Mouse (Mus musculus): ENCODE data around the gene Plekhh1. TPM values are rescaled to one million over a fixed set of nuclear protein-coding genes. Genes with fewer than 3 reads are reported as not detected.

Gene Plekhh1
- polyA plus RNA-seq, 1 experiment from 2014 or later: 4.3 TPM

- Histone ChIP-seq H3K9me3 (no peaks in the 10 kb centered on the region), H3K4me1 (peaks cover 3% of the 10 kb centered on the region; the same call in 1 of the 2 replicates), H3K27me3 (replicated peaks; ENCODE audit: low read depth, poor library complexity, severe bottlenecking) (no peaks in the 10 kb centered on the region), H3K36me3 (replicated peaks) (peaks cover 34% of the 10 kb centered on the region), H3K4me3 (no peak overlapping the region), H3K27ac (replicated peaks) (no peak overlapping the region)
- DNase-seq (ENCODE audit: low spot score): no peak
- 88% methylated on average over 11 of the region's 11 CpGs for WGBS
Measured at GRCm38 (mm10) chr12:79040201-79040827, 11.4 kb downstream of the Plekhh1 start.

- DNase-seq (ENCODE audit: low spot score): no peak
- Histone ChIP-seq H3K36me3 (replicated peaks) (peaks cover 40% of the 10 kb centered on the region), H3K27me3 (replicated peaks; ENCODE audit: low read depth, poor library complexity, severe bottlenecking) (no peaks in the 10 kb centered on the region), H3K27ac (replicated peaks) (no peak overlapping the region), H3K4me3 (no peak overlapping the region), H3K9me3 (0 out of 2 replicates have a peak, but pooled peaks cover 2% of the 10 kb centered on the region), H3K4me1 (0 out of 2 replicates have a peak, but pooled peaks cover 3% of the 10 kb centered on the region)
Measured at GRCm38 (mm10) chr12:79041436-79041835, 12.5 kb downstream of the Plekhh1 start.

GRCm38 (mm10) chr12:79044668-79045067 lies 15.7 kb downstream of the Plekhh1 start:
- H3K4me1 ChIP-seq: 0 out of 2 replicates have a peak, but pooled peaks cover 1% of the 10 kb centered on the region
- no peak overlapping the region for H3K27ac ChIP-seq (replicated peaks)
- H3K4me3 ChIP-seq: no peak overlapping the region
- WGBS: 77% methylated on average over 8 of the region's 8 CpGs
- H3K36me3 ChIP-seq (replicated peaks): peaks cover 55% of the 10 kb centered on the region
- 0 out of 2 replicates have a peak, but pooled peaks cover 2% of the 10 kb centered on the region for H3K9me3 ChIP-seq
- DNase-seq (ENCODE audit: low spot score): no peak
- no peaks in the 10 kb centered on the region for H3K27me3 ChIP-seq (replicated peaks; ENCODE audit: low read depth, poor library complexity, severe bottlenecking)

- H3K27ac ChIP-seq (replicated peaks): no peak overlapping the region
- WGBS: 87% methylated on average over 6 of the region's 6 CpGs
- peaks cover 62% of the 10 kb centered on the region for H3K36me3 ChIP-seq (replicated peaks)
- 0 out of 2 replicates have a peak, but pooled peaks cover 2% of the 10 kb centered on the region for H3K9me3 ChIP-seq
- no peaks in the 10 kb centered on the region for H3K27me3 ChIP-seq (replicated peaks; ENCODE audit: low read depth, poor library complexity, severe bottlenecking)
- no peak for DNase-seq (ENCODE audit: low spot score)
- H3K4me1 ChIP-seq: no peaks in the 10 kb centered on the region
- H3K4me3 ChIP-seq: no peak overlapping the region
Measured at GRCm38 (mm10) chr12:79046171-79046570, 17.2 kb downstream of the Plekhh1 start.

GRCm38 (mm10) chr12:79047203-79047602 lies 18.2 kb downstream of the Plekhh1 start:
- H3K9me3 ChIP-seq: 0 out of 2 replicates have a peak, but pooled peaks cover 2% of the 10 kb centered on the region
- H3K27me3 ChIP-seq (replicated peaks; ENCODE audit: low read depth, poor library complexity, severe bottlenecking): no peaks in the 10 kb centered on the region
- no peak overlapping the region for H3K27ac ChIP-seq (replicated peaks)
- H3K4me1 ChIP-seq: no peaks in the 10 kb centered on the region
- H3K36me3 ChIP-seq (replicated peaks): peaks cover 52% of the 10 kb centered on the region
- no peak for DNase-seq (ENCODE audit: low spot score)
- WGBS: 88% methylated on average over 7 of the region's 7 CpGs
- no peak overlapping the region for H3K4me3 ChIP-seq

- Histone ChIP-seq H3K27me3 (replicated peaks; ENCODE audit: low read depth, poor library complexity, severe bottlenecking) (no peaks in the 10 kb centered on the region), H3K4me1 (no peaks in the 10 kb centered on the region), H3K4me3 (no peak overlapping the region), H3K27ac (replicated peaks) (no peak overlapping the region), H3K36me3 (replicated peaks) (peaks cover 50% of the 10 kb centered on the region), H3K9me3 (0 out of 2 replicates have a peak, but pooled peaks cover 2% of the 10 kb centered on the region)
- 90% methylated on average over 1 of the region's 1 CpGs for WGBS
- DNase-seq (ENCODE audit: low spot score): no peak
Measured at GRCm38 (mm10) chr12:79048898-79049297, 19.9 kb downstream of the Plekhh1 start.

GRCm38 (mm10) chr12:79049807-79050206 lies 20.8 kb downstream of the Plekhh1 start:
- WGBS: 76% methylated on average over 2 of the region's 2 CpGs

GRCm38 (mm10) chr12:79050545-79051212 lies 21.7 kb downstream of the Plekhh1 start:
- WGBS: 82% methylated on average over 3 of the region's 3 CpGs
- H3K36me3 ChIP-seq (replicated peaks): peaks cover 53% of the 10 kb centered on the region
- DNase-seq (ENCODE audit: low spot score): no peak
- no peak overlapping the region for H3K4me3 ChIP-seq
- H3K27ac ChIP-seq (replicated peaks): no peak overlapping the region
- H3K27me3 ChIP-seq (replicated peaks; ENCODE audit: low read depth, poor library complexity, severe bottlenecking): no peaks in the 10 kb centered on the region
- no peaks in the 10 kb centered on the region for H3K4me1 ChIP-seq
- 0 out of 2 replicates have a peak, but pooled peaks cover 2% of the 10 kb centered on the region for H3K9me3 ChIP-seq

More at GRCm38 (mm10) chr12:79049807-79050206, 20.8 kb downstream of the Plekhh1 start:
- Histone ChIP-seq H3K27me3 (replicated peaks; ENCODE audit: low read depth, poor library complexity, severe bottlenecking) (no peaks in the 10 kb centered on the region), H3K9me3 (0 out of 2 replicates have a peak, but pooled peaks cover 2% of the 10 kb centered on the region), H3K36me3 (replicated peaks) (peaks cover 54% of the 10 kb centered on the region), H3K27ac (replicated peaks) (no peak overlapping the region), H3K4me3 (no peak overlapping the region), H3K4me1 (no peaks in the 10 kb centered on the region)
- DNase-seq (ENCODE audit: low spot score): no peak

- DNase-seq (ENCODE audit: low spot score): no peak
- no peaks in the 10 kb centered on the region for H3K4me1 ChIP-seq
- peaks cover 54% of the 10 kb centered on the region for H3K36me3 ChIP-seq (replicated peaks)
- H3K27me3 ChIP-seq (replicated peaks; ENCODE audit: low read depth, poor library complexity, severe bottlenecking): no peaks in the 10 kb centered on the region
- H3K9me3 ChIP-seq: no peaks in the 10 kb centered on the region
- 92% methylated on average over 2 of the region's 2 CpGs for WGBS
- no peak overlapping the region for H3K4me3 ChIP-seq
- no peak overlapping the region for H3K27ac ChIP-seq (replicated peaks)
Measured at GRCm38 (mm10) chr12:79052073-79052472, 23.1 kb downstream of the Plekhh1 start.

- Histone ChIP-seq H3K4me1 (peaks cover 5% of the 10 kb centered on the region), H3K27me3 (replicated peaks; ENCODE audit: low read depth, poor library complexity, severe bottlenecking) (no peaks in the 10 kb centered on the region), H3K4me3 (no peak overlapping the region), H3K27ac (replicated peaks) (no peak overlapping the region), H3K9me3 (no peaks in the 10 kb centered on the region), H3K36me3 (replicated peaks) (peaks cover 44% of the 10 kb centered on the region)
- no peak for DNase-seq (ENCODE audit: low spot score)
- WGBS: 88% methylated on average over 7 of the region's 7 CpGs
Measured at GRCm38 (mm10) chr12:79055276-79055675, 26.3 kb downstream of the Plekhh1 start.

GRCm38 (mm10) chr12:79059573-79059972 lies 30.6 kb downstream of the Plekhh1 start:
- H3K36me3 ChIP-seq (replicated peaks): peaks cover 48% of the 10 kb centered on the region
- DNase-seq (ENCODE audit: low spot score): no peak
- WGBS: 76% methylated on average over 6 of the region's 6 CpGs
- H3K27me3 ChIP-seq (replicated peaks; ENCODE audit: low read depth, poor library complexity, severe bottlenecking): no peaks in the 10 kb centered on the region
- H3K27ac ChIP-seq (replicated peaks): no peak overlapping the region
- no peaks in the 10 kb centered on the region for H3K9me3 ChIP-seq
- no peak overlapping the region for H3K4me3 ChIP-seq
- peaks cover 5% of the 10 kb centered on the region for H3K4me1 ChIP-seq

GRCm38 (mm10) chr12:79060134-79060533 lies 31.2 kb downstream of the Plekhh1 start:
- Histone ChIP-seq H3K9me3 (no peaks in the 10 kb centered on the region), H3K4me1 (peaks cover 5% of the 10 kb centered on the region), H3K4me3 (no peak overlapping the region), H3K36me3 (replicated peaks) (peaks cover 48% of the 10 kb centered on the region), H3K27ac (replicated peaks) (no peak overlapping the region; the same call in 1 of the 2 replicates), H3K27me3 (replicated peaks; ENCODE audit: low read depth, poor library complexity, severe bottlenecking) (no peaks in the 10 kb centered on the region)
- WGBS: 90% methylated on average over 9 of the region's 9 CpGs
- no peak for DNase-seq (ENCODE audit: low spot score)

Measured in embryonic facial prominence, embryonic 10.5 days (tissue).